Mouse (Mus musculus): ENCODE results near the gene Trafd1.
"Not testable (repeated sequence)": the region's sequence is repeated elsewhere in the genome, so short reads cannot be mapped to it uniquely, and the experiment has no call there.

Trafd1 gene

DNA sequence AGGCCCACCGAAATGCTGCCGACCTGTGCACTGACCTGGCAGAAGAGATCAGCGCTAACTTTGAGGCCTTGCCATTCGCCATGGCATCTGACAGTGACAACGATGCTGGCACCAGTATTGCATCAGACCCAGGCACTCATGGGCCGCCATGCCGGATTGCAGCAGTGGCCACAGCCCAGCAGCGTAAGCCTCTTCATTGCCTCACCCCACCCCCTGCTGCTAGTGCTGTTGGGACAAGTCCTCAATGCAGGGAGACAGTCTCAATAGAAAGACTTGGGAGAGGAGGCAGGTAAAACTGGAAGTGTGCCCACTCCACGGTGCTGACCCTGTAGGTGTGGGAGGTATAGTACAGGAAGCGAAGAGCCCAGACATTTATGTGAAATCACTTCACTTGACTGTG, 53.7 kb downstream of the Trafd1 start:
- DNase-seq (ENCODE audit: low spot score) = no peak

- DNase-seq (ENCODE audit: low spot score) = not testable (repeated sequence)
These were observed 55.1 kb downstream of the Trafd1 start for GRCm38 (mm10) chr5:121330154-121330816.

GRCm38 (mm10) chr5:121329333-121330058, 55.9 kb downstream of the Trafd1 start:
- DNase-seq (ENCODE audit: low spot score) = no peak

DNA sequence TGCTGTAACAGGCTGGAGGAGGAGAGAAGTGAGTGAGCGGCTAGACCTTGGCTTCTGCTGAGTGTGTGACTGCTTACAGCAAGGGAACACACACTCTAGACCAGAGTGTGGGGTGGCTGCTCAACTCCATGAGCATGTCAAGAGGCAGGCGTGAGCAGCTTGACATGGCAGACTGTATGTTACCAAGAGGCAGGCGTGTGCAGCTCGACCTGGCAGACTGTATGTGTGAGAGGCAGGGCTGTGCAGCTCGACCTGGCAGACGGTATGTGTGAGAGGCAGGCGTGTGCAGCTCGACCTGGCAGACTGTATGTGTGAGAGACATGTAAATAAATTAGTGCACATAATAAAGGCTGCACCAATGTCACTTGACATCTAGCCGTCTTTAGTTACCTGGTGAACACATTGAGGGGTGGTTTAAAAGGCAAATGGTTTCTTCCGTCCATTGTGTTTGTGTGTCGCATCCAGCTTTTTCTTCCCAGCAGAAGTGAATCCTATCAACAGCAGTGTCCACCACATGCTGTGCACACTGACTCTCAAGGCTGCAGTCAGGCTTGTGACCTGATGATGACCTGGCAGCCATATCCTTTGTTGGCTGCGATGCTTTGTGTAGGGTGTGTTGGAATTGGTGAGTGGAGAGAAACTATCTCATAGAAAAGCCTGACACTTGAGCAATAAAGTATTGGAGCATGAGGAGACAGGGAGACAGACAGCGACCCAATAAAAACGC, 59.2 kb downstream of the Trafd1 start:
- DNase-seq (ENCODE audit: low spot score) = no peak
